Mouse (Mus musculus) heart, postnatal 0 days (tissue): Measurements from ENCODE around the gene Pcbp2.

Source experiments
- CTCF ChIP-seq: IDR thresholded peaks from 2 replicates; pipeline ENCODE4 v1.5.1; 2016; ENCODE audit warnings: antibody characterized with exemption, control low read depth, low read depth
- EP300 ChIP-seq: IDR thresholded peaks from 2 replicates; pipeline ENCODE4 v1.6.1; 2016; ENCODE audit warnings: antibody characterized with exemption, low read depth

DNA sequence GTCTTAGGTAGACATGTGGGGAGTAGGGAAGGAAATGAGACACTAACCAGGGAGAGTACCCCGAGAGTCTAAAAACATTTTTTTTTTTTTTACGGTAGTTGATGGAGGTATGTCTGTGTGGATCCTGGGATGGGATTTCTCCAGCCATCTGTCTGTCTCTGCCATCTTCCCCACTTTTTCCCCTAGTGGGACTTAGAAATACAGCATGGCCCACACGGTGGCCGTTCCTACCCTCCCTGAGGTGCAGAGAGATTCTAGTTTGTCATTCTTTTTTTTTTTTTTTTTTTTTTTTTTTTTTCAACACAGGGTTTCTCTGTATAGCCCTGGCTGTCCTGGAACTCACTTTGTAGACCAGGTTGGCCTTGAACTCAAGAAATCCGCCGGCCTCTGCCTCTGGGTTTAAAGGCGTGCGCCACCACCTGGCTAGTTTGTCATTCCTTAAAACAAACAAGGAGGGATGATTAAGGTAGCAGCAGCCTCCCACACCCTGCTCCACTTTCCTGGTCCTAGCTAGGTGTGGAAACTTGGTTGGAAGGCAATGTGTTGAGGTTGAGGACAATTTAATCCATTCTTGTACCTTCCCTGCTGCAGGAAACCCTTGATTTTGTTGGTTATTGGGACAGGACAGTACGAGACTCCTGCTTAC, 8.8 kb upstream of the Pcbp2 start:
- TF ChIP-seq EP300 (no peak), CTCF (no peak)
